Mouse (Mus musculus) liver, embryonic 14 days (tissue): Measurements from ENCODE around the gene Pgam1. TPM values are rescaled to one million over a fixed set of nuclear protein-coding genes. Genes with fewer than 3 reads are reported as not detected.

Source experiments
- polyA plus RNA-seq: library from polyadenylated mRNA; depleted of rRNA; stranded (reverse); fragments of >200 nt; gene quantifications from 2 replicates; pipeline ENCODE4 v1.2.3, GENCODE M21; 2012; rRNA removed

The Pgam1 gene
- 110 and 129 TPM in 2 replicates for polyA plus RNA-seq

DNA sequence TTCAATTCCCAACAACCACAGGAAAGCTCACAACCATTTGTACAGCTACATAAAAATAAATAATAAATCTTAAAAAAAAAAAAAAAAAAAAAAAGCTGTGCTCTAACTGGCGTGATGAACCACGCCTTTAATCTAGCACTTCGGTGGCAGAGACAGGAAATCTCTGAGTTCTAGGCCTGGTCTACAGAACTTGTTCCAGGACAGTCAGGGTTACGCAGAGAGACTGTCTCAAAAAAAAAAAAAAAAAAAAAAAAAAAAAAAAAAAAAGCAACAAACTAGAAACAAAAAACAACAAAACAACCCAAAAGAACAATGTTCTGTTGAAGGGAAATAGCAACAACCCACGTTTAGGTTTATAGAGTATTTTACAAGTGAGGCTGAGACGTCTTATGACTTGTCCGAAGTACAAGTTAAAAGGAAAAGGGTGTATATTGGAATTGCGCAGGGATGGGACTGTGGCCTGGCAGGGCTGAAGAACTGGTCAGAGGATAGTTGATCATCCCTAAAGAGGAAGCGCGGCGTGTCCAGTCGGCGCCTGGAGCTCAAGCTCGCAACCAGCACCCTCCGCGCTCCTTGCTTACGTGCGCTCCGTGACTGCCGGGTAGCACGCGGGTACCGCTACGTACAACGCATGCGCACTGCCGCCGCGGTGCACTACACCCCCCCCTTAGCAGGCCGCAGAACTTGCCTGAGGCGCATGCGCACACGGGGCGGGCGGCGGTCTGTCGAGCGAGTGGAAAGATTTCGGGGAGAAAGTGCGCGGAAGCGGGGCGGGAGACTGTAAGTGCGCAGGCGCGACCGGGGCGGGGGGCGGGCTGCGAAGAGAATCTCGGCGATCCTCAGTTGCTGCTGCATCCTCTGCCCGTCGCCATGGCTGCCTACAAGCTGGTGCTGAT lies at the start of gene Pgam1:
Pgam1 (plus strand) TSS at position 746 of the 896 bp plus-strand sequence.

DNA sequence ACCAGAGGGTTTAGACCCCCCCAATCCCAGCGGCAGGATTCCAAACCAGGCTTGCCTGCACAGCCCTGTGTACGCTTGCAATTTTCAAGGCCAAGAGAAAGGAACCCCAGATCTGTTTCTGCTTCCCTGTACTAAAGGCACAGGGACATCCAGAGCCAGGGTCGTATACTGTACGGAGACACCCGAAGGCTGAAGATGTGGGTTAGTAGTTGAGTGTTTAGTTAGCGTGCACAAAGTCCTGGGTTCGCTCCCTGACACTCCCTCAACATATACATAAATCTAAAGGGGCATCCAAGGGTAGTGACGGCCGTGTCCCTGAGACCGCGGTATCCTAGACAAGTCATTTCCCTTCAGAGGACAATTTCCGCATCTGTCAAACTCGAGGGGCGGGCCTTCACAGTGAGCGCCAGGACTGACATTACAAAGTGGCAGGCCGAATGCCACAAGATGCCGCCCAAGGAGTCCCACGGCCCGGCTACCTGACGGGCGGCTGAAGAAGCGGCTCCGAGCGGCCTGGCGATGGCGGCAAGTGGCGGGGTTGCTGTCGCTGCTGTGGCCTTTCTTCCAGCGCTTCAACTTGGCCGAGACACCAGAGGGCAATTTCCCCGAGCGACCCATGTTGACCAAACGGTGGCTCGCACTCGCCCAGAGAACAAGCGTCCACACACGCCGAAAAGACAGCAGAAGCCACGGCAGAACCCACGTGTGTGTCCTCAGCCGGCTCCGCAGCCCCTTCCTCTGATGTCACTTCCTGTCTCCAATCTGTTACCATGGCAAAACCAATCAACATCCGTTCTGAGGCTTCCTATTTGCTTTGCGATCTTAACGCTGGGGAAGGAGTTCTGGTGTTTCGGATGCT lies 16.0 kb upstream of the Pgam1 start, which contains the start of gene Rrp12:
Rrp12 (minus strand) TSS at position 714 of the 859 bp plus-strand sequence.

DNA sequence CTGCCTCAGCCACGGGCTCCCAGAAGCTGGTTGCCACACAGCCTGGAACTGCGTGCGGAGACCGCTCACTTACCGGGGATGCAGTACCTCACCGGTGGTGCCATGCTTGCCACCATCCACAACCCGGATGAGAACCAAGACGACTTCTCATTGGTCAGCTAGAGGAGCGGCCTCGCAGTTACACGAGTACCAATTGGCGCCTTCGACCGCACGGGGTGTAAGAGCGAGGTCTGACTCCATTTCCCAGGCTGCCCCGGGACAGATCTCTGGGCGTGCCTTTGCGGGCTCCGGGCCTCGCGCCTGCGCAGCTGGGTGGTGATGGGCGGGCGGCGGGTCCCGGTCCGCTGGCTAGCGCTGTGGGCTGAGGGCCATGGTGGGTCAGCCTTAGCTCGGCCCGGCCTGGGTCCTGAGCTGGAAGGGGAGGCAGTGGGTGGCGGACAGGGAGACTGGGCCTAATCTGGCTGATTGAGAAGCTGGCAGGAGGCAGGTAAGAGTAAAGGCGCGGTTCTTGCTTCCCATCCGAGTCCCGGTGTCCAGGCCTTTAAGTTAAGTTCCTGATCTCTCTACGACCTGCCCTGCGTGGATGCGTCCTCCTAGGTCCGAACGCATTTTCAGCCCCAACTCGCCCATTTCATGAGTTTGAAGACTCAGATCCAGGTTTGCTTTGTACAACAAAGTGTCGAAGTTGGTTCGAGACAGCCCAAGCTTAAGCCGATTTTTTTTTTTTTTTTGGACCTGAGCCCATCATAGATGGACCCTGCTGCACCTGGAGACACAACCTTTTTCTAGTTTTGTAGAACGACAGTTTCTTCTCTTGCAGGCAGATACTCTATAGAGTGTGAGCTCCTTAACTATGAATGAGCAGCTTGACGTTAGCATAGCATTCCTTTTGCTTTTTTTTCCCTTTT lies 21.7 kb downstream of the Pgam1 start, which contains the start of the genes Exosc1 and Zdhhc16:
Exosc1 (minus strand) TSS at position 245 of the 908 bp plus-strand sequence.
Zdhhc16 (plus strand) TSS at position 302 of the 908 bp plus-strand sequence.

Other genes with a start within 250 kb of the Pgam1 start
- 0.11 and 0.13 TPM in 2 replicates for gene Slit1, start 168.3 kb upstream of the Pgam1 start, polyA plus RNA-seq
- gene Arhgap19, start 109.9 kb upstream of the Pgam1 start, polyA plus RNA-seq: 22.3 and 26.2 TPM in 2 replicates
- gene Frat1, start 82.0 kb upstream of the Pgam1 start, polyA plus RNA-seq: 2.9 TPM in 2 replicates
- gene Frat2, start 63.8 kb upstream of the Pgam1 start, polyA plus RNA-seq: 5.5 and 5.9 TPM in 2 replicates
- gene Rrp12, start 15.8 kb upstream of the Pgam1 start, polyA plus RNA-seq: 6.2 and 6.3 TPM in 2 replicates
- 19.7 and 22.6 TPM in 2 replicates for gene Exosc1, start 21.5 kb downstream of the Pgam1 start, polyA plus RNA-seq
- gene Zdhhc16, start 21.6 kb downstream of the Pgam1 start, polyA plus RNA-seq: 21.9 and 26.2 TPM in 2 replicates
- gene Mms19, start 69.2 kb downstream of the Pgam1 start, polyA plus RNA-seq: 15.6 and 16.5 TPM in 2 replicates
- gene Ubtd1, start 69.8 kb downstream of the Pgam1 start, polyA plus RNA-seq: 4.2 and 4.5 TPM in 2 replicates
- 0.05 and 0.10 TPM in 2 replicates for gene Ankrd2, start 124.1 kb downstream of the Pgam1 start, polyA plus RNA-seq
- 20.8 and 24.0 TPM in 2 replicates for gene Hoga1, start 133.7 kb downstream of the Pgam1 start, polyA plus RNA-seq
- gene 4933411K16Rik, start 140.3 kb downstream of the Pgam1 start, polyA plus RNA-seq: 0.72 and 0.90 TPM in 2 replicates
- gene Morn4, start 174.4 kb downstream of the Pgam1 start, polyA plus RNA-seq: 1.5 TPM in 2 replicates
- gene Pi4k2a, start 178.5 kb downstream of the Pgam1 start, polyA plus RNA-seq: 8.0 and 8.6 TPM in 2 replicates
- 7.2 and 7.8 TPM in 2 replicates for gene Avpi1, start 217.1 kb downstream of the Pgam1 start, polyA plus RNA-seq
- 6.8 and 7.5 TPM in 2 replicates for gene Marveld1, start 235.5 kb downstream of the Pgam1 start, polyA plus RNA-seq